Mouse (Mus musculus): ENCODE data around the gene Fthl17a. TPM values are rescaled to one million over a fixed set of nuclear protein-coding genes. Genes with fewer than 3 reads are reported as not detected.

Fthl17a gene
- total RNA-seq (2014; rRNA removed), result not detected in 2 replicates
- not detected in 2 replicates for polyA plus RNA-seq (2015; fragmentation: Nextera tagmentation; extraction: Ambion mirVana)

GRCm38 (mm10) chrX:85249379-85249778 lies at the start of gene Fthl17a:
Gene Fthl17a (plus strand): TSS chrX:85249679.
- H3K9me3 ChIP-seq (ENCODE audit: low read length), result no peaks in the 10 kb centered on the region
- DNase-seq (ENCODE audit: low spot score) (no peak), ATAC-seq (no peak)
- H3K36me3 ChIP-seq (ENCODE audit: insufficient read depth, low read length), result no peaks in the 10 kb centered on the region
- no peak within 1 kb of the TSS for H3K4me3 ChIP-seq (ENCODE audit: low read length)
- H3K4me2 ChIP-seq (ENCODE audit: low read depth, low read length), result no peak within 1 kb of the TSS
- H3K4me1 ChIP-seq (ENCODE audit: insufficient read depth, low read length), result no peaks in the 10 kb centered on the region
- no peak within 1 kb of the TSS for H3K27ac ChIP-seq
- H3K9ac ChIP-seq (replicated peaks; ENCODE audit: low read length), result no peak within 1 kb of the TSS
- 77% methylated on average over 2 of the region's 2 CpGs for WGBS
- no peaks in the 10 kb centered on the region for H3K27me3 ChIP-seq (ENCODE audit: insufficient read depth, low read length)
- TF ChIP-seq CTCF (IDR thresholded peaks at IDR 0.05; ENCODE audit: low read depth), result no peak

- 86% methylated on average over 2 of the region's 2 CpGs for WGBS
- Histone ChIP-seq H3K4me2 (ENCODE audit: low read depth, low read length) (no peak overlapping the region), H3K9ac (replicated peaks; ENCODE audit: low read length) (no peak overlapping the region), H3K9me3 (ENCODE audit: low read length) (no peaks in the 10 kb centered on the region), H3K4me1 (ENCODE audit: insufficient read depth, low read length) (no peaks in the 10 kb centered on the region), H3K4me3 (ENCODE audit: low read length) (no peak overlapping the region), H3K27me3 (ENCODE audit: insufficient read depth, low read length) (no peaks in the 10 kb centered on the region), H3K36me3 (ENCODE audit: insufficient read depth, low read length) (no peaks in the 10 kb centered on the region), H3K27ac (no peak overlapping the region)
- no peak for DNase-seq (ENCODE audit: low spot score)
- no peak for TF ChIP-seq CTCF (IDR thresholded peaks at IDR 0.05; ENCODE audit: low read depth)
- no peak for ATAC-seq
Measured at GRCm38 (mm10) chrX:85207001-85207400, 42.5 kb upstream of the Fthl17a start.

GRCm38 (mm10) chrX:85226883-85227282 lies 22.6 kb upstream of the Fthl17a start:
- no peaks in the 10 kb centered on the region for H3K9me3 ChIP-seq (ENCODE audit: low read length)
- no peaks in the 10 kb centered on the region for H3K27me3 ChIP-seq (ENCODE audit: insufficient read depth, low read length)
- no peak overlapping the region for H3K9ac ChIP-seq (replicated peaks; ENCODE audit: low read length)
- no peak overlapping the region for H3K4me3 ChIP-seq (ENCODE audit: low read length)
- no peak for ATAC-seq
- DNase-seq (ENCODE audit: low spot score), result no peak
- no peak overlapping the region for H3K4me2 ChIP-seq (ENCODE audit: low read depth, low read length)
- H3K4me1 ChIP-seq (ENCODE audit: insufficient read depth, low read length), result no peaks in the 10 kb centered on the region
- H3K36me3 ChIP-seq (ENCODE audit: insufficient read depth, low read length), result no peaks in the 10 kb centered on the region
- TF ChIP-seq CTCF (IDR thresholded peaks at IDR 0.05; ENCODE audit: low read depth), result no peak
- no peak overlapping the region for H3K27ac ChIP-seq

GRCm38 (mm10) chrX:85271821-85272220 lies 22.3 kb downstream of the Fthl17a start:
- Histone ChIP-seq H3K4me1 (ENCODE audit: insufficient read depth, low read length) (no peaks in the 10 kb centered on the region), H3K36me3 (ENCODE audit: insufficient read depth, low read length) (no peaks in the 10 kb centered on the region), H3K9ac (replicated peaks; ENCODE audit: low read length) (no peak overlapping the region), H3K4me2 (ENCODE audit: low read depth, low read length) (no peak overlapping the region), H3K27me3 (ENCODE audit: insufficient read depth, low read length) (no peaks in the 10 kb centered on the region), H3K9me3 (ENCODE audit: low read length) (no peaks in the 10 kb centered on the region), H3K4me3 (ENCODE audit: low read length) (no peak overlapping the region), H3K27ac (no peak overlapping the region)
- DNase-seq (ENCODE audit: low spot score) (no peak), ATAC-seq (no peak)
- no peak for TF ChIP-seq CTCF (IDR thresholded peaks at IDR 0.05; ENCODE audit: low read depth)
- 70% methylated on average over 8 of the region's 8 CpGs for WGBS

GRCm38 (mm10) chrX:85272296-85272695 lies 22.8 kb downstream of the Fthl17a start:
- Histone ChIP-seq H3K4me2 (ENCODE audit: low read depth, low read length) (no peak overlapping the region), H3K4me1 (ENCODE audit: insufficient read depth, low read length) (no peaks in the 10 kb centered on the region), H3K9me3 (ENCODE audit: low read length) (no peaks in the 10 kb centered on the region), H3K27ac (no peak overlapping the region), H3K27me3 (ENCODE audit: insufficient read depth, low read length) (no peaks in the 10 kb centered on the region), H3K4me3 (ENCODE audit: low read length) (no peak overlapping the region), H3K9ac (replicated peaks; ENCODE audit: low read length) (no peak overlapping the region), H3K36me3 (ENCODE audit: insufficient read depth, low read length) (no peaks in the 10 kb centered on the region)
- DNase-seq (ENCODE audit: low spot score) (no peak), ATAC-seq (no peak)
- 63% methylated on average over 6 of the region's 6 CpGs for WGBS
- no peak for TF ChIP-seq CTCF (IDR thresholded peaks at IDR 0.05; ENCODE audit: low read depth)

GRCm38 (mm10) chrX:85289846-85290245 lies 40.4 kb downstream of the Fthl17a start:
- H3K9me3 ChIP-seq (ENCODE audit: low read length), result no peaks in the 10 kb centered on the region
- H3K27me3 ChIP-seq (ENCODE audit: insufficient read depth, low read length), result no peaks in the 10 kb centered on the region
- no peak overlapping the region for H3K27ac ChIP-seq
- H3K4me3 ChIP-seq (ENCODE audit: low read length), result no peak overlapping the region
- H3K9ac ChIP-seq (replicated peaks; ENCODE audit: low read length), result no peak overlapping the region
- TF ChIP-seq CTCF (IDR thresholded peaks at IDR 0.05; ENCODE audit: low read depth), result no peak
- ATAC-seq (no peak), DNase-seq (ENCODE audit: low spot score) (no peak)
- WGBS, result 84% methylated on average over 1 of the region's 1 CpGs
- H3K36me3 ChIP-seq (ENCODE audit: insufficient read depth, low read length), result no peaks in the 10 kb centered on the region
- H3K4me1 ChIP-seq (ENCODE audit: insufficient read depth, low read length), result no peaks in the 10 kb centered on the region
- no peak overlapping the region for H3K4me2 ChIP-seq (ENCODE audit: low read depth, low read length)

- Histone ChIP-seq H3K9ac (replicated peaks; ENCODE audit: low read length) (no peak overlapping the region), H3K4me3 (ENCODE audit: low read length) (no peak overlapping the region), H3K4me1 (ENCODE audit: insufficient read depth, low read length) (no peaks in the 10 kb centered on the region), H3K36me3 (ENCODE audit: insufficient read depth, low read length) (no peaks in the 10 kb centered on the region), H3K27ac (no peak overlapping the region), H3K27me3 (ENCODE audit: insufficient read depth, low read length) (no peaks in the 10 kb centered on the region), H3K9me3 (ENCODE audit: low read length) (no peaks in the 10 kb centered on the region), H3K4me2 (ENCODE audit: low read depth, low read length) (no peak overlapping the region)
- WGBS, result 77% methylated on average over 5 of the region's 5 CpGs
- no peak for TF ChIP-seq CTCF (IDR thresholded peaks at IDR 0.05; ENCODE audit: low read depth)
- ATAC-seq (no peak), DNase-seq (ENCODE audit: low spot score) (no peak)
Measured at GRCm38 (mm10) chrX:85292781-85293180, 43.3 kb downstream of the Fthl17a start.
